Mouse (Mus musculus): ENCODE data around the gene Cyp2c23. TPM values are rescaled to one million over a fixed set of nuclear protein-coding genes. Genes with fewer than 3 reads are reported as not detected.
A peak's percentile ranks its signal among the peaks of the same experiment; 100 is the strongest.

The Cyp2c23 gene
- polyA plus RNA-seq, 1 experiment = not detected

GRCm38 (mm10) chr19:43960014-43960413 is 69.0 kb downstream of the Cyp2c23 start:
- no peak for TF ChIP-seq CTCF (IDR thresholded peaks at IDR 0.05; ENCODE audit: low read depth, low read length)
- no peak for TF ChIP-seq POLR2A (IDR thresholded peaks at IDR 0.05; ENCODE audit: borderline replicate concordance, low read depth, low read length)

GRCm38 (mm10) chr19:43959162-43959561 is 69.8 kb downstream of the Cyp2c23 start:
- H3K4me3 ChIP-seq (ENCODE audit: insufficient read depth, low read length) = no peak overlapping the region
- no peak overlapping the region for H3K27ac ChIP-seq (ENCODE audit: insufficient read depth, low read depth, low read length)
- H3K4me1 ChIP-seq (ENCODE audit: control insufficient read depth, insufficient read depth, low read length) = peaks cover 4% of the 10 kb centered on the region; the same call in 1 of the 2 replicates
- TF ChIP-seq CTCF (IDR thresholded peaks at IDR 0.05; ENCODE audit: low read depth, low read length) = peak; percentile 94
- TF ChIP-seq POLR2A (IDR thresholded peaks at IDR 0.05; ENCODE audit: borderline replicate concordance, low read depth, low read length) = no peak

More at GRCm38 (mm10) chr19:43960014-43960413, 69.0 kb downstream of the Cyp2c23 start:
- Histone ChIP-seq H3K4me1 (ENCODE audit: control insufficient read depth, insufficient read depth, low read length) (peaks cover 6% of the 10 kb centered on the region), H3K4me3 (ENCODE audit: insufficient read depth, low read length) (no peak overlapping the region), H3K27ac (ENCODE audit: insufficient read depth, low read depth, low read length) (no peak overlapping the region)

- TF ChIP-seq CTCF (IDR thresholded peaks at IDR 0.05; ENCODE audit: low read depth, low read length) = no peak
- Histone ChIP-seq H3K4me1 (ENCODE audit: control insufficient read depth, insufficient read depth, low read length) (peaks cover 4% of the 10 kb centered on the region; the same call in 1 of the 2 replicates), H3K4me3 (ENCODE audit: insufficient read depth, low read length) (no peak overlapping the region), H3K27ac (ENCODE audit: insufficient read depth, low read depth, low read length) (no peak overlapping the region)
These were observed 71.1 kb downstream of the Cyp2c23 start for GRCm38 (mm10) chr19:43957881-43958280.

- no peak overlapping the region for H3K4me3 ChIP-seq (ENCODE audit: insufficient read depth, low read length)
- TF ChIP-seq POLR2A (IDR thresholded peaks at IDR 0.05; ENCODE audit: borderline replicate concordance, low read depth, low read length) (no peak), CTCF (IDR thresholded peaks at IDR 0.05; ENCODE audit: low read depth, low read length) (no peak)
- peaks cover 4% of the 10 kb centered on the region; the same call in 1 of the 2 replicates for H3K4me1 ChIP-seq (ENCODE audit: control insufficient read depth, insufficient read depth, low read length)
- H3K27ac ChIP-seq (ENCODE audit: insufficient read depth, low read depth, low read length) = no peak overlapping the region
These were observed 71.6 kb downstream of the Cyp2c23 start for GRCm38 (mm10) chr19:43957402-43957801.

GRCm38 (mm10) chr19:43955266-43955665 is 73.7 kb downstream of the Cyp2c23 start:
- peaks cover 4% of the 10 kb centered on the region; the same call in 1 of the 2 replicates for H3K4me1 ChIP-seq (ENCODE audit: control insufficient read depth, insufficient read depth, low read length)
- no peak overlapping the region for H3K27ac ChIP-seq (ENCODE audit: insufficient read depth, low read depth, low read length)
- TF ChIP-seq CTCF (IDR thresholded peaks at IDR 0.05; ENCODE audit: low read depth, low read length) (no peak), POLR2A (IDR thresholded peaks at IDR 0.05; ENCODE audit: borderline replicate concordance, low read depth, low read length) (no peak)
- no peak overlapping the region for H3K4me3 ChIP-seq (ENCODE audit: insufficient read depth, low read length)

Other genes starting within 250 kb of the Cyp2c23 start
- 0.57 and 0.78 TPM in 2 replicates for gene Abcc2, start 247.0 kb downstream of the Cyp2c23 start, polyA plus RNA-seq (2012; ENCODE audit: insufficient read depth, insufficient read length, missing spikeins)
- gene Dnmbp, start 89.0 kb downstream of the Cyp2c23 start, polyA plus RNA-seq (2012; ENCODE audit: insufficient read depth, insufficient read length, missing spikeins) = 10.2 and 13.5 TPM in 2 replicates
- 0.28 TPM in 1 of 2 replicates, not detected in the other for gene Cpn1, start 42.7 kb downstream of the Cyp2c23 start, polyA plus RNA-seq (2012; ENCODE audit: insufficient read depth, insufficient read length, missing spikeins)
- gene Erlin1, start 40.6 kb upstream of the Cyp2c23 start, polyA plus RNA-seq (2012; ENCODE audit: insufficient read depth, insufficient read length, missing spikeins) = 35.1 and 37.6 TPM in 2 replicates
- gene Chuk, start 78.3 kb upstream of the Cyp2c23 start, polyA plus RNA-seq (2012; ENCODE audit: insufficient read depth, insufficient read length, missing spikeins) = 44.4 and 47.2 TPM in 2 replicates
- gene Cwf19l1, start 106.7 kb upstream of the Cyp2c23 start, polyA plus RNA-seq (2012; ENCODE audit: insufficient read depth, insufficient read length, missing spikeins) = 18.5 and 19.2 TPM in 2 replicates
- gene Bloc1s2, start 117.2 kb upstream of the Cyp2c23 start, polyA plus RNA-seq (2012; ENCODE audit: insufficient read depth, insufficient read length, missing spikeins) = 55.9 and 58.7 TPM in 2 replicates
- not detected in 2 replicates for gene Pkd2l1, start 163.2 kb upstream of the Cyp2c23 start, polyA plus RNA-seq (2012; ENCODE audit: insufficient read depth, insufficient read length, missing spikeins)
- gene Scd3, start 174.1 kb upstream of the Cyp2c23 start, polyA plus RNA-seq (2012; ENCODE audit: insufficient read depth, insufficient read length, missing spikeins) = not detected in 2 replicates

Data from bone marrow macrophage, adult 2 months (primary cell).